Mouse (Mus musculus): ENCODE results near the gene Ppp2r5b.

The Ppp2r5b gene

DNA sequence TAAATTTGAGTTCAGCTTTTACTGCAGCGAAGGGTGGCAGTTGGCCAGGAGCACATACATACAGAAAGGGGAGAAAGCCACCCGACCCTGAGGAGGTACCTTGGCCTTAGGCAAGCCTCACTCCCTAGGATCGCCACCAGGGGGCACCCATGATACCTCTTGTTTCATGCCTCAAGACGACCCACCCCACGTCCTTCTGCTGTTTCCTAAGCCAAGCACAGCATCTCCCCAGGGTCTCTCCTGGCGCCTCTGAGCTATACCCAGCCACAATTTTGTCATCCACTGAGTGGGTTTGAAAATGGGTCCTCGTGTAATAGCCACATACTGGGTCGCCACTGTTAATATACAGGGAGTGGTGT, 32.5 kb upstream of the Ppp2r5b start:
- peak; percentile 87 for DNase-seq

DNA sequence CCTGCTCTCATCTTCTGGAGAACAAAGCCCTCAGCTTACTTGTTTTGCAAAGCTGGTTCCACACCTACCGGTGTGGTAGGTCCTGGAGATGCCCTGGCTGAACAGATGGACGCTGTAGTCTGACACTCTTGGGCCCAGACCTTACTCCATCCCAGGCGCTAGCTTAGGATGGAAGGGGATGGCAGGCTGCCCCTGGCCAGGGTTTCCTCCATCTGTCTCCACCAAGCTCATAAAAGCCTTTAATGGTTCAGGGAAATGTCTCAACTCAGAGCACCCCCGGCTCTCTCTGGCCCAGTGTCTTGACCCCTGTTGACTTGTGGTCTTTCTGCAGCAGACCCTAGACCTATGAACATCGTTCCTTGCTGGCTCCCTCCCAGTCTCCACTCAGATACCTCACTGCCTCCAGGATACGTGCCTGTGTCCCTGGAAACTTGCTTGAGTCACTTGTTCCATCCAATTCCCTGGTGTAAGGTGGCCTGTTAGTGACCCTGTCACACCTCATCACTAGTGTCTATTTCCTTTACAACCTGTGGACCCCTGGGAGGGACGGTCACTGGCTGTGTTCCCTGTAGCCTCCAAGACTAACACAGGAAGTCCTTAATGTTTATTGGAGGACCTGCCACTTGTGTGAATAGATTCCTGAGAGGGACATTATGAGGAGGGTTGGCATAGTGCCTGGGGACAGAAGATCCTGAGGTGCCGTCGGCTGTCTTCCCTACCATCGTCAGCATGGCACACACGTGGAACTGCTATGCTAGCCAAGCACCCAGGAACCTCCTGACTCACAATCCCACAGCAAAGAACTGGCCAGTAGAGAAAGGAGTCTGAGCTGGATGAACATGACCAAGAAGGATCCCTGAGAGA, 31.9 kb upstream of the Ppp2r5b start:
- no peak for DNase-seq

DNA sequence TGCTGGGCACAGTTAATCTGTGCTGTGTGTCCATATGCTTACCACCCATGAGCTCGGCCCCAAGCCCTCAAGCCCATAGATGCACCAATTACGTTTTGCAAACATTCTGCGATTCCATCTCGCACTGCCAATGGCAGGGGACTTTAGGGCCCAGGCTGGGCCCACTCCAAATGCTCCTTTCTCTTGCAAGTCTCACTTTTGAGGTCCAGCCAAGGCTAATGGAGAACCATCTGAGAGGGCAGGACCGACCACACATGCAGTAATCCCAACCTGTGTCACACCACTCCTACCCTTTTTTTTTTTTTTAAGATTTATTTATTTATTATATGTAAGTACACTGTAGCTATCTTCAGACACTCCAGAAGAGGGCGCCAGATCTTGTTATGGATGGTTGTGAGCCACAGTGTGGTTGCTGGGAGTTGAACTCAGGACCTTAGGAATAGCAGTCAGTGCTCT, 30.1 kb upstream of the Ppp2r5b start:
- no peak for DNase-seq

DNA sequence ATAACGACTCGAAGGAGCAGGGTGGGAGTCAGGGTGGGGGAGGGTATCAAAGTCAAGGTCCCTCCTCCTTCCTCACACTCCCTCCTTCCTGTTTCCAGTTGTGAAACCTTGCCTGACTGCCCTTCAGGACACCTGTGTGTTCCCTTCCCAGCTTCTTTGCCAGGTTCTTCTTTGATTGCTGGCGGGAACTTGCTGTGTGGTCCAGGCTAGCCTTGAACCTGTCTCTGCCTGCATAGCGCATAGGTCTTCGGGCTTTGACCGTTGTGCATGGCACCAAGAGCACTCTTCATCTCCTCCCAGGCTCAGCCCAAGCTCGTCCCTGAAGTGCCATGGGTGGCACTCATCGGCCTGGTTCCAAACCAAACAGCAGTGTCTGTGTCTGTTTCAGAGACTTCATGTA, 29.3 kb upstream of the Ppp2r5b start:
- no peak for DNase-seq

DNA sequence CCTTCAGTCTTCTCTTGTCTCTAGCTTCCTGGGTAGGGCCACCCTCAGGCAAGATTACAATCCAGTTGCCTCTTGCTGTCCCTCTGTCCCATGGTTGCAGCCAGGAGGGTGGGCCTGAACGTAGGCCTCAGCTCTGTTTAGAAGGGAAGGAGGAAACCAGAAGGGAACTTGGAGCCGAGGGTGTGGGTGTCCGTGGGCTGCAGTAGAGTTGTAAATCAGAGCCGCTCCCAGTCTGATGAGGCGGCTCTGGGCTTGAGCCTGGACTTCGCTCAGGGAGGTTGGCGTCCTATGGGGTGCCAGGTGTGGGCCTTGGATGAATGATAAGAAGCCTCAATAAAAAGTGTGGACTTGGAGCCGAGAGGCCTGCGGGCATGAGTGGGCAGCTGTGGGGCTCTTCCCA, 28.5 kb upstream of the Ppp2r5b start:
- DNase-seq = no peak

DNA sequence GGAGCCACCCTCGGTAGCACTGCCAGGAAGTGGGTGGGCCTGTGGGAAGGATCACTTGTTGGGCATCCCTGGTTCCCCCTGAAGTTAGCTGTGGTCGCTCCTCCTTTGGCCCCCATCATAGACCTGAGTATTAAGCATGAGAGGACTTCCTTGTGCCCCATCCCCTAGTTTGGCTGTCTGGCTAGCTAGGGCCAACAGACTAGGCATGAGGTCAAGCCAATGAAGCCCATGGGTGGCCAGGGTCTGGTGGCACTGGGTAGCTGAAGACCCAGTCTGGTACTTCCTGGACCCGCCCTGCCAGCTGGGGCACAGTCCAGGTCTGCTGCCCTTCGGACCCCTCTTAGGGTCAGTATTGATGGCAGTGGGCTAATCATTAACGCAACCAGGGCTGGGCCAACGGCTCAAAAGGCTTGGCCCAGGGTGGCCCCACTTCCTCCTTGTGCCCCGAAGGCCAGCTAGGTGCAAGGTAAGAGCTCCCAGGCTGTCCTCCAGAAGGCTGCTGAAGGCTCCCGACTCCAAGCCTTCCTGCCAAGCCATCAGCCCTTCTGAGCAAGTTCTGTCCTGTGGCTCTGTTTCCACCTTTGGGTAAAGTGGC, 27.3 kb upstream of the Ppp2r5b start:
- DNase-seq = no peak

DNA sequence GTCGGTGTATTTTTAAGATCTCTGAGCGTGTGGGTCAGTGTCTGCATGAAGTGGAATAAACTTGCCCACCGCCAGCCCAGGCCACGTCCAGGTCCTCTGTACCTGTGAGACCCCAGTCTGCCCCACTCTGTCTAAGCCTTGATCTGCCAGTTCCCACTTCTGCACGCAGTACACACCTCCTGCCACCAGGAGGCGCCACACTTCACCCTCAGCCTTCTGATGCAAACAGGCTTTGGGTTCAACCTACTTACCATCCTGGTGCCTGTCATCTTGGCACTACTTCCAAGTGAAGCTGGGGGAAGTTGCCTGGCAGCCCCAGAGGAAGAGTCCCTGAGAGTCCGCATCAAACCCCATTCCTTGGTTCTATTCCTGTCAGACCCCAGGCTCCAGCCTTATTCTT, 26.6 kb upstream of the Ppp2r5b start:
- peak; percentile 73 for DNase-seq

DNA sequence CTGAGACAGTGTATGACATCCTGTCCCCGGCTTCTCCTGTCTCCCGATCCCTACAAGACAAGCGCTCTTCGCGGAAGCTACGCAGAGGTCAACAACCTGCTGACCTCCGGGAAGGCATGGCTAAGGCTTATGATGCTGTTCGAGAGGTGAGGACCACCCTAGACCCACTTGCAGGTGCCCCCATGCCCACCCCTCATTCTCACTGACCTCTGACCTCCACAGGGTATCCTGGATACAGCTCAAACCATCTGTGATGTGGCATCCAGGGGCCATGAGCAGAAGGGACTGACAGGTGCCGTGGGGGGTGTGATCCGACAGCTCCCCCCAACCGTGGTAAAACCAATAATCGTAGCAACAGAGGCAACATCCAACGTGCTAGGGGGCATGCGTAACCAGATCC, 25.7 kb upstream of the Ppp2r5b start:
- DNase-seq = no peak

DNA sequence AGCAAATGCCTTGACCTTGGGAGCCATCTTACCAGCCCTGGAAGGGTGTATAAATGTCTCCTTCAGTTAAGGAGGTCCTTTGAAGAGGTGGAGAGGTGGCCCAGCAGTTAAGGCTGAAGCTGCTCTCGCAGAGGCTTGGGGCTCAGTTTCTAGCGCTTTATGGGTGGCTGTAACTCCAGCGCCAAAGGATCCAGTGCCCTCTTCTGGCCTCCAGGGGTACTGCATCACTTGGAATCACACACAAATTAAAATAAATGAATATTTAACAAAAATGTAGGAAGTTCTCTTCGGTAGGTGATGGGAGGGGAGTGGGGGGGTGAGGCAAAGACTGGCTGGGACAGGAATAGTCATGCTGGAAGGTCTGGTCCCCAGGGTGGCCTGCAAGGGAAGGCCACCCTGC, 25.3 kb upstream of the Ppp2r5b start:
- DNase-seq = no peak

DNA sequence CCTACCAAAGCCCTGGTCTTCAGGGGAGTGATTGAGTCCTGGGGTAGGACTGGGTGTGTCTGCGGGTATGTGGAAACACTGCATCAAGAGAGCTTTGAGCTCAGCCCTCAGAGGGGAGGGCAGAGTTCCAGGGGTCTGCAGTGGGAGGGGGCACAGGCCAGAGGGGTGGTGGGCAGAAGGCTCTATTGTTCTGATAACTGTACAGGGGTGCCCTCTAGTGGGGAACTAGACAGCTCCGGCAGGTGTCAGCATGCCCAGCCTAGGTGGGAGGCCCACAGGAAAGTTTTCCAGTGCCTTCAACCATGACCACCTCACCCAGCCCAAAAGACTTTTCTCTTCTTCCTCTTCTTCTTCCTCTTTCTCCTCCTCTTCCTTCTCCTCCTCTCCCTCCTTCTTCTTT, 24.8 kb upstream of the Ppp2r5b start:
- no peak for DNase-seq

DNA sequence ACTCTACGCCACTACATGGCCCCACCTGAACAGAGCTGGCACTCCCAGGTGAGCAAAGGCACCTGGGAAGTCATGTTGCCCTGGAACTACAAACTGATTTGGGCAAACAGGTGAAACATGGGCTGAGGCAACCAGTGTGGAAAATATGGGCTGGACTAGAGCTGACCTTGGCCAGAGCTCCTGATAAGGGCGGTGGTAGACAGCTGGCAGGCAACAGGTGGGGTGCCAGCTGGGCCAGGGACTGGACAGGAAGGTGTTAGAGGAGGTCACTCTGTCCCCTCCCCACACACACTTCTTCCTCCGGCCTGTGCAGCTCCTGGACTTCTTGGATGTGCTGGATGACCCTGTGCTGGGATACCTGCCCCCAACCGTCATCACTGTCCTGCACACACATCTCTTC, 17.3 kb upstream of the Ppp2r5b start:
- no peak for DNase-seq

DNA sequence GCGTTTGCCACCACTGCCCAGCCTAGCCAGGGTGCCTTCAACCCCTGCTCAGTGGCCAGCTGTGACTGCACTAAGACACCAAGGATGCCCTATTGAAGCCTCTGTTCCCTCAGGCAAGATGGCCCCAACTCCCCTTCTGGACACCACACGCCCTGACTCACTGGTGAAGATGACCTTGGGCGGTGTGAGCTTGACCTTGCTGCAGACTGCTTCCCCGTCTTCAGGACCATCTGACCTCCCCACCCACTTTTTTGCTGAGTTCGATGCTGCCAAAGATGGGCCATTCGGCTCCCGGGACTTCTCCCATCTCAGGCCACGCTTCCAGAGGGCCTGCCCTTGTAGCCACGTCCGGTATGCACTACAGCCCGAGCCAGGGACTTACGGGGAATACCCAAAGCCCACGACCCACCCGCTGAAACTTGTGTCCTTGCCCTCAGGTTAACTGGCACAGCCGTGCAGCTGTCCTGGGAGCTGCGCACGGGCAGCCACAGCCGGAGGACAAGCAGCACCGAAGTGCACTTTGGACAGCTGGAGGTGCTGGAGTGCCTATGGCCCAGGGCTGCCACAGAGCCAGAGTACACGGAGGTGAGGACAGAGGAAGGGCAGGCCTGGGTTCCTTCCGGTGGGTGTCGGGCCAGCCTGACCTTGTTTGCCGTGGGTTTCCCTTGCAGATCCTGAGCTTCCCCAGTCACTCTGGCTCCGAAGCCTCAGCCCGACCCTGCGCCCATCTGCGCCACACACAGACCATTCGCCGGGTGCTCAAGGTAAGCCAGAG, 12.0 kb upstream of the Ppp2r5b start:
- no peak for DNase-seq

DNA sequence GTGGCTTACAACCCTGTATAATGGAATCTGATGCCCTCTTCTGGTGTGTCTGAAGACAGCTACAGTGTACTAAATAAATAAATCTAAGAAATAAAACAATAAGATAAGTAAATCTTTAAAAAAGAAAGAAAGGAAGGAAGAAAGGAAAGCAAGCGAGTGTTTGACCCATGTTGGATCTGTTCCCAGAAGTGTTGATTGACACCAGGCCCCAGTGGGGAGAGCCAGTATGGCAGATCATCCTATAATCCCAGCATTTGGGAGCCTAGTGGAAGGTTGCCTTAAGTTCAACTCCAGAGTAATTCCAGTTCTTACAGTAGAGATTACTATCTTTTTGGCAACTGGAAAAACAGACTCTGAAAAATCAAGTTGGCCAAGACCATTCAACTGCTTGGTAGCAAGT, 10.1 kb upstream of the Ppp2r5b start:
- DNase-seq = no peak

DNA sequence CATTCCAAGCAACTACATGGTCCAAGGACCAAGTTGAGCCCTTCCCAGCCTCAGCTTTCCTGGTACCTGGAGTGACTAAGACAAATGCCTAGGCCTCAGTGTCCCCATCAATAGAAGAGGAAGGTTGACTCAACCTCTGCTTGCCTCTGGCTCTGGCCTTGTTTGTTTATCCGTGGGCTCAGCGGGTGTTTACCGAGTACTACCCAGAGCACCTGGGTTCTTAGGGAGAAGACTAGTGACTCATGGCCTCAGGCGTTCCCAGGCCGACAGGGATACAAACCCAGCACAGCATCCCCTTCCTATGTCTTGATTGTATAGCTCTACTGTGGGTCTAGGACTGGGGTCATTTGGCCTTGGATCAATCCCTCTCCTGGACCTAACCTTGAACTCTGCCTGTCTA, 7.6 kb upstream of the Ppp2r5b start:
- DNase-seq = no peak

DNA sequence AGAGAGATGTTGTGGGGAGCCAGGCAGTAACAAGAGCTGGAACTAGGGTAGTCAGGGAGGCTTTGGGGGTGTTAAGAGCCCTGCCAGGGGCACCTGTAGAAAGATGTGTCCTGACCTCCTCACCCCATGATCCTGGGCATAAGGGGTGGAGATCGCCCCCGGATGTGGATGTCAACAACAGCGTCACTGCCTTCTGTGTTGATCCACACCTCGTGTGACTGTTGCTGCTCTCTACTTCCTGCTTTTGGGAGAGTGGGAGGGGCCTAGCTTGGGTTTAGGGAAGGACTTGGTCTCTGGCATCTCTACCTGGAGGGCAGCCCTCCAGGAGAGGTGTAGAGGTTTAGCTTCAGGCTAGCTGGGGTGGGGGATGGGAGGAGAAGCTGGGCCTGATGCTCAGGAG, 6.6 kb upstream of the Ppp2r5b start:
- no peak for DNase-seq

DNA sequence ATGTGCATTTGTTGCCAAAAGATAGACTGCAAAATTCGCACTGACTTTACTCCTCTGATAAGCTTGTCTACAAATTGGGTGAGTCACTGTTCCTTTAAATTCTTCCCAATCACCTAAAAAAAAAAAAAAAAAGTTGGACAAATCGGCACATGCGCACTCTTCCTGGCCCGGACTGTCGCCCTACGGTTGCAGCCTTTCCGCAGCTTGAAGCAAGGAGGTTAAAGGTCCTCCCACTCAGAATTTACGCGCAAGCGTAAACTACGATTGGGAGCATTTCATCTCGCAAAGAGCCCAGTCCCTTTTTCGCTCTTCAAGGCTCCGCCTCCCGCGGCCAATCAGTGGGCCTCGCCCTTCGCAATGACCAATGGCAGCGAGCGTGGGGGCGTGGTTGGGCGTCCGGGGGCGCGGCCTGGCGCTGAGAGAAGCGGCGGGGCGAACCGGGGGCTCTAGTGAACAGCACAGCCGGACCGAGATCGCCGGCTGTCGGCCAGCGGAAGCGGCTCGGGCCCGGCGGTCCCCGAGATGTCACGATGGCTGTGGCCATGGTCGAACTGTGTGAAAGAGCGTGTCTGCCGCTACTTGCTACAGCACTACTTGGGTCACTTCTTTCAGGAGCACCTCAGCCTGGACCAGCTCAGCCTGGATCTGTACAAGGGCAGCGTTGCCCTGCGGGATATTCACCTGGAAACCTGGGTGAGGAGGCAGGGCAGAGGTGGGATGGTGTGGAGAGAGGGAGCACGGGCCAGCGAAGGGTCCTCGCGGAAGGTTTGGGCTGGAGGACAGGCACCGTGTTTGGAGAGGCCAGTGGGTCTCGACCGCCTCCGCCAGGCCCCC, 5.8 kb upstream of the Ppp2r5b start, which contains the start of gene Atg2a:
Gene Atg2a (plus strand): TSS at position 395 of the 834 bp plus-strand sequence.
- peak; percentile 96 for DNase-seq

DNA sequence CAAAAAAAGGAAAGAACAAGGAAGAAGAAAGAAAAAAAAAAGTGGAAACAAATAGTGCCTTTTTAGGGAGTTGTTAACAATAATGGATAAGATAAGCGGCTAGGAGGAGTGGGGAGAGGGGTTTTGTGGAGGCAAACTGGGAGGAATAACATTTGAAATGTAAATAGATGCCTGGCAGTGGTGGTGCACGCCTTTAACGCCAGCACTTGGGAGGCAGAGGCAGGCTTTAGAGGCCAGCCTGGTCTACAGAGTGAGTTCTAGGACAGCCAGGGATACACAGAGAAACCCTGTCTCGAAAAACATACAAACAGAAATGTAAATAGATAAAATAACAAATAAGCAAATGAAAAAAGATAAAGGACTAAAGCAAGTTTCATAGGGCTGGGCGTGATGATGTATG, 5.1 kb upstream of the Ppp2r5b start:
- DNase-seq = no peak

DNA sequence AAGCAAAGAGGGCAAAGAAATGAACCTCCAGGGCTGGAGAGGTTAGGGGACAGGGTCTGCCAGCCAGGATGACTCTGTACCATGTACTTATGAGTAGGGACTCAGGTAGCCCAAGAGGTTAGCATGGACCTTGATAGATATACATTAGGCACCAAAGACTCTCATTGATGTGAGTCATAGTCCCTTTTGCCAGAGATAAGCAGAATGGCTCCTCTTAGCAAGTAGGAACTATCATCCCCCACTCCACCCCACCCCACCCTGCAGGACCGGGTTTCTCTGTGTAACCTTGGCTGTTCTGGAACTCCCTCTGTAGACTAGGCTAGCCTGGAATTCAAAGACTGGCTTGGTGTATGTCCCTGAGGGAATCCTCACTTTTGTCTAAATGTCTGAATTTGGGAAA, 4.5 kb upstream of the Ppp2r5b start:
- DNase-seq = no peak

DNA sequence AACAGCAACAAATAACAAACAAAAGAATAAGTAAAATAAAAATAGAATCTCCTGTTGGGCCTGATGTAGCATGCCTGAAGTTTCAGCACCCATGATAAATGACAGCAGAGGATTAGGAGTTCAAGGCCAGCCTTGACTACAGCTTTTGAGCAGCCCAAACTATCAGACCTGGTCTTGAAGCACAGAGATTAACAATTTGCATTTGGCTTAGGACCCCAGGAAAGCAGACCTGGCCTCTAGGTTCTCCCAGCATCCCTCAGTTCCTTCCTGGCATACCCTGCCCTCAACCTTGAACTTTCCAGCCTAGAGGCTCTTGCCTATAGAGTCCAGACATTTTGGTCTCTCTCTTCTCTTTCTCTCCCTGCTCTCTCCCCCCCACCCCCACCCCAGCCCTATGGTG, 3.1 kb upstream of the Ppp2r5b start:
- DNase-seq = no peak

DNA sequence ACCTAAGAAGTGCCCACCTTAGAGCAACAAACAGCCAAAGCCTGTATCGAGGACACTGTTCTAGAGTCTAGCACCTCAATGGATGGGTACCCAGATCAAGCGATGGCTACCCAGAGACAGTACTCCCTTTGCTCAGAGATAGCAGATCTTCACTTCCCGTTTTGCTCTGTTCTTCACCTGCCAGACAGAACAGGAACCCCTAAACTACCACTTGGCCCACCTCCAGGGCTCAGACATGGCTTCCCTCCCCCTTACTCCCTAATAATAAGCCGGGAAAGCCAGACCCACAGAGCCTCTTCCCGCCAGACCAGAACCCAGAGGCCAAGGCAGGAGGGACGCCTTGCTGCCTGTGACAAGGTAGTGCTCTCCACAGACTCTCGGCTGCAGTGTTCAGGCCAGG, 1.2 kb upstream of the Ppp2r5b start:
- no peak for DNase-seq

DNA sequence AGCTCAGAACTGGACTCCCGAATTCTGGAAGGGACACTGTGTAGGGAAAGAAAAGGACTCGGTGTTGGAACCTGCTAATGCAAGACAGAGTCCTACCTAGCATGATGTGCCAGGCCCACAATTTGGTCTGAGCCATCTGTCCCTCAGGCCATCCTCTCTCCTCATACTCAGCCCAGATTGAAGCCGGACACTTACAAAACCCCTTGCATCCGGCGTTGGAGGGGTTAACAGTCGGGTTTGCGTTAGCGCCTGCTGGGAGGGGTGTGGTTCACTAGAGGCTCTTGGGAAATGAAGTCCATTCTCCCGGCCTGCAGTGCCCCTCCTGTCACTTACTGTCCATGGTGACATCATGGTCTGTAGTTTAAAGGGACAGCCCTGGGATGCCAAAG, 375 bp upstream of the Ppp2r5b start:
- DNase-seq = peak; percentile 84

DNA sequence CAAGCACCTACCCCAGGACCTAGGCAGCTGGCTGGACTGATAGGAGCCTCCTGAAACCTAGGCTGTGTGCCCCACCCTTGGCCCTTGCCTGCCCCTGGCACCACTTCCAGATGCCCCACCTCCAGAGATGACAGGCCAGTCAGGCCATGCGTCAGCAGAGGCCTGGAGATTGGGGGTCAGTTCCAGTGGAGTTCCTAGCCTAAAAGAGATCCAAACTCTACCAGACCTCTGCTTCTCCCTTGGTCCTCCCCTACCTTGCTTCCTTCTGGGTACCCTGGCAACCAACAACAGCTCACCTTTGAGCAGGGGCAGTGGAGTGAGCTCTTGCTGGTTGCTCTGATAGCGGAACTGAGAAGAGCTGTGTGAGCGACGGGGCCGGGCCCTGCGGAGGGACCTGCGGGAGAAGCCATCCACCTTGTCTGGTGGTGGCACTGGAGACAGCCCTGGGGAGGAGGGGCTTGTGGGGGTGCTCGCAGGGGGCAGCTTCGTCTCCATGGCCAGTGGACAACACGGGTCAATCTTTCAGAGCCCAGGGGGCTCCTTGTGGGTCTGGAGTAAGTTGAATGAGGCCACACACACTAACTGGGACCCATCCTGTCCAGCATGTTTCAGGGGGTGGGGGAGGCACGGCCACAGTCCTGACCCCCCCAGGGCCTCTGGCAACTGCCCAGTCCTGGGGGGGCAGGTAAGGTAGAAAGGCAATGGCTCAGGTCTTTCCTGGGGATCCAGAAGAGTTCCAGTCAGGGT, 1.2 kb downstream of the Ppp2r5b start:
- no peak for DNase-seq

Data from right cerebral cortex, postnatal 4 days (tissue).